ENCODE assay signal across 14 mouse cellular contexts in the genomic region with DNA sequence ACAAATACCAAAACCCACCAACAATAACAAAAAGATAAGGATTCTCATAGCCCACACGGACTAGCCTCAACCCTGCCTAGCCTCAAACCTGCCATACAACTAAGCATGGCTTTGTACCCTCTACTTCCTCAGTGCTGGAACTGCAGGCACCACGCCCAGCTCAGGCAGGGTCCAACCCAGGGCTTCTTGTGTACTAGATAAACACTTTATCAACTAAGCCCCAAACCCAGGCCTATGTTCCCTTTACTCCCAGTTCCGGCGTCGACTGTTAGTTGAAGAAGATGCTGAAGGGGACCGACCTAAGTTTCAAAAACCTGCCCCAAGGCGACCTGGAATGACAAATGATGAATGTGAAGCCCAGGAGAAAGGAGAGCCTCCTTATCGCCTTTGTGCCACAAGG.
"Had no signal": no experiment of that assay in that cellular context is flagged by ENCODE, and none has a peak within 500 bp of the region (broad histone marks: within the 10 kb centered on the region; RNA-seq: fewer than 3 reads in every experiment).

No protein-coding gene starts in this region.

- H3K4me1 ChIP-seq: intestine, embryonic 15.5 days; limb, embryonic 15.5 days; midbrain, embryonic 15.5 days; neural tube, embryonic 13.5 days had no signal

- H3K9ac ChIP-seq: intestine, embryonic 15.5 days; limb, embryonic 15.5 days; midbrain, embryonic 15.5 days; neural tube, embryonic 13.5 days had no signal

- ATAC-seq: intestine, embryonic 15.5 days; lung, postnatal 0 days; midbrain, embryonic 15.5 days had no signal

- H3K4me3 ChIP-seq: intestine, embryonic 15.5 days; layer of hippocampus, adult 2 months; limb, embryonic 15.5 days; megakaryocyte, embryonic 14.5 days; midbrain, embryonic 15.5 days; neural tube, embryonic 13.5 days had no signal

- H3K4me2 ChIP-seq: intestine, embryonic 15.5 days; limb, embryonic 15.5 days; midbrain, embryonic 11.5 days; midbrain, embryonic 15.5 days; neural tube, embryonic 13.5 days had no signal

- DNase-seq: kidney, adult 18-20 months; kidney, postnatal 10 days; kidney, postnatal 4 days; lung, adult 2 months; lung, postnatal 36 days had no signal

- H3K27me3 ChIP-seq: intestine, embryonic 15.5 days; midbrain, embryonic 15.5 days; neural tube, embryonic 13.5 days had no signal

- H3K36me3 ChIP-seq: intestine, embryonic 15.5 days; limb, embryonic 15.5 days; midbrain, embryonic 15.5 days; neural tube, embryonic 13.5 days had no signal

- H3K9me3 ChIP-seq: intestine, embryonic 15.5 days; limb, embryonic 15.5 days; megakaryocyte, embryonic 14.5 days; midbrain, embryonic 15.5 days; neural tube, embryonic 13.5 days had no signal

- H3K27ac ChIP-seq: intestine, embryonic 15.5 days; layer of hippocampus, adult 2 months; limb, embryonic 15.5 days; midbrain, embryonic 15.5 days; neural tube, embryonic 13.5 days; stomach, postnatal 0 days had no signal
